Mouse (Mus musculus) liver, embryonic 16.5 days (tissue): ENCODE results near the gene Inhba. TPM values are rescaled to one million over a fixed set of nuclear protein-coding genes. Genes with fewer than 3 reads are reported as not detected.
A peak's percentile ranks its signal among the peaks of the same experiment; 100 is the strongest.

Experiments
- ATAC-seq: fragments of 200-750 bp; cut with Nextera tagmentation; 2 replicates; pipeline ENCODE4 v1.8.0; 2017; ENCODE audit warnings: low read depth, mild to moderate bottlenecking, moderate number of reproducible peaks, moderate library complexity
- H3K27ac ChIP-seq: fragments of 300-500 bp; sonication (generic); 2 replicates; pipeline ENCODE4 v1.5.1; 2014; ENCODE audit warnings: mild to moderate bottlenecking, low read length
- H3K27me3 ChIP-seq: fragments of 300-500 bp; sonication (generic); 2 replicates; pipeline ENCODE4 v1.6.1; 2014; ENCODE audit warnings: low read depth, low read length, mixed read lengths; ENCODE audit not compliant: control insufficient read depth, insufficient read depth
- H3K36me3 ChIP-seq: fragments of 300-500 bp; sonication (generic); 2 replicates; pipeline ENCODE4 v1.6.1; 2014; ENCODE audit warnings: mild to moderate bottlenecking; ENCODE audit not compliant: control insufficient read depth, insufficient read depth
- H3K4me1 ChIP-seq: fragments of 300-500 bp; sonication (generic); 2 replicates; pipeline ENCODE4 v1.6.1; 2014; ENCODE audit warnings: low read depth, low read length, mixed read lengths; ENCODE audit not compliant: control insufficient read depth
- H3K4me2 ChIP-seq: fragments of 300-500 bp; sonication (generic); 2 replicates; pipeline ENCODE4 v1.6.1; 2014; ENCODE audit warnings: low read depth, low read length, mixed read lengths
- H3K4me3 ChIP-seq: fragments of 300-500 bp; sonication (generic); 2 replicates; pipeline ENCODE4 v1.5.1; 2014; ENCODE audit warnings: low read depth, mild to moderate bottlenecking, low read length
- H3K9ac ChIP-seq: fragments of 300-500 bp; sonication (generic); 2 replicates; pipeline ENCODE4 v1.6.1; 2014; ENCODE audit warnings: low read depth, low read length
- H3K9me3 ChIP-seq: fragments of 300-500 bp; sonication (generic); replicated peaks from 2 replicates; pipeline ENCODE4 v1.6.1; 2016; ENCODE audit warnings: low read length; ENCODE audit not compliant: control insufficient read depth
- WGBS: fragments of 180-500 bp; shearing (Covaris S2); extraction: QIAGEN DNeasy Blood & Tissue Kit; methylation state at CpG from one replicate; pipeline ENCODE4 v1.1.7; 2014; ENCODE audit not compliant: insufficient replicate concordance; 5-methylcytosine and 5-hydroxymethylcytosine counted together
- polyA plus RNA-seq: library from polyadenylated mRNA; unstranded; fragments of >200 nt; fragmentation: Nextera tagmentation; extraction: Ambion mirVana; gene quantifications from 2 replicates; pipeline ENCODE4 v1.2.1, GENCODE M21; 2015

The Inhba gene
- polyA plus RNA-seq, 1 experiment from 2014 or later = 5.1 TPM

DNA sequence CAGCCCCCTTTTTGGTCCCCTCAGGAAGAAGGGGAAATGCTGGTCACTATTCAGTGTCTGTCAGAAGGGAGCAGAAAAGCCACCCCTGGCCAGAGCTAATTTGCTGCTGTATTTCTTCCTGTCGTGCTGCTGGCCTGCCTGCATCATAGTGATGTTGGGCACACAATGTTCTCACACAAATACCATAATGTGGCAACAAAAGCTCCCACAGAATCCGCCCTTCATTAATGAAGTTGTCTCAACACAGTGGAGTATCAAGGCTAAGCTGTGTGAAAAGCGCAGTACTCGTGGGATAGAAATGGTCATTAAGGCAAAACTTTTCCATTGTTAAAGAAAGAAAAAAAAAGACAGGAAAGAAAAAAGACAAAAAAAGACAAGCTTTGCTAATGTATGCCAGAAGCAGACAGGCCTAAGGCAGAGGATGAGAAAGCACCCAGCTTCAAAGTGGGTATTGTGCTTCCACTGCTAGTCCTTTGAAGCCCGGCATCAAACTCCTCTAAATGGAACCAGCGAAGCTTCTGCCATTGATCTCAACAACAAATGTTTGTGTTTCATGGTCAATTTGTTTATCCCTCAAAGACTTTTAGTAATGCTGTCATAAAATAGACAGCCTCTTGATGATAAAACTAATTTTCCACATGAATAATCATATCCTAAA lies 21.4 kb downstream of the Inhba start:
- no peak for ATAC-seq
- no peak overlapping the region for H3K4me2 ChIP-seq
- H3K27me3 ChIP-seq = no peaks in the 10 kb centered on the region
- H3K4me1 ChIP-seq = no peaks in the 10 kb centered on the region
- H3K9me3 ChIP-seq = no peaks in the 10 kb centered on the region
- H3K9ac ChIP-seq = no peak overlapping the region
- no peaks in the 10 kb centered on the region for H3K36me3 ChIP-seq
- H3K4me3 ChIP-seq = no peak overlapping the region
- H3K27ac ChIP-seq = no peak overlapping the region
- WGBS = 57% methylated on average over 6 of the region's 6 CpGs

DNA sequence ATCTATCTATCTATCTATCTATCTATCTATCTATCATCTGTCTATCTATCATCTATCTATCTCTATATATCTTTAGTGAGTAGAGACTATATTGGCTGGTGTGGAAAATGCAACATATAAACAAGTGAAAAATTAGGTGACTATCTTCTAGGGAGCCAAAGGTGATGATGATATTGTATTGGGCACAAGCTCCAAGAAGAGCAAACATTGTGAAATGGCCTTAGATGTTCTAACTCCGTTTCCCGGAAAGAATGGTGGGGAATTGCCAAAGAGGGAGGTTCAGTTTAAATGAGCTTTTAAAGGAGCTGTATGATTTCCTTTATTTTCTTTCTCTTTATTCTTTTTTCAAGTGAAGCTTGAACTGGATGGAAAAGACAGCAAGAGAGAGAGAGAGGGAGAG lies 57.4 kb downstream of the Inhba start:
- no peaks in the 10 kb centered on the region for H3K4me1 ChIP-seq
- ATAC-seq = peak; percentile 39; the same call in 1 of the 2 replicates
- no peaks in the 10 kb centered on the region for H3K36me3 ChIP-seq
- no peak overlapping the region for H3K4me2 ChIP-seq
- 52% methylated on average over 2 of the region's 2 CpGs for WGBS
- no peak overlapping the region for H3K4me3 ChIP-seq
- H3K9ac ChIP-seq = no peak overlapping the region
- no peaks in the 10 kb centered on the region for H3K9me3 ChIP-seq
- no peaks in the 10 kb centered on the region for H3K27me3 ChIP-seq
- H3K27ac ChIP-seq = no peak overlapping the region

DNA sequence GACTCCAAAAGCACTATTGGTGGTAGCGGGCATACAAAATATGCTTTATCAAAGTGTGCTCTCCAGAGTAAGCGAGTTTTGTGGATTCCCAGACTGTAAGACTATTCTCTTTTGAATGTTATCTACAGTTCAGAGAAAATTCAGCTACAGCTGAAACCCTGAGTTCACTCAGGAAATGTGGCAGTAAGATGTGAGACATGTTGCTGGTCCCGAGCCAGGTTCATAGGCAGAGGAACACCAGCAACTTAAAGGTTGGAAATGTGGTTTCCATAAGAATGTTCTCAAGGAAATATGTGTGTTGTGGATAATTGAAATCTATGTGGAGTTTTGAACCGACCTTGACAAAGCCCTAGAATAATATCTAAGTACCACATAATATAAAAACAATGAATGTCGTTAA lies 65.6 kb downstream of the Inhba start:
- H3K27me3 ChIP-seq = no peaks in the 10 kb centered on the region
- no peak for ATAC-seq
- H3K4me2 ChIP-seq = no peak overlapping the region
- no peak overlapping the region for H3K27ac ChIP-seq
- H3K4me1 ChIP-seq = no peaks in the 10 kb centered on the region
- H3K9me3 ChIP-seq = no peaks in the 10 kb centered on the region
- no peak overlapping the region for H3K9ac ChIP-seq
- 50% methylated on average over 5 of the region's 5 CpGs for WGBS
- H3K4me3 ChIP-seq = no peak overlapping the region
- H3K36me3 ChIP-seq = no peaks in the 10 kb centered on the region

DNA sequence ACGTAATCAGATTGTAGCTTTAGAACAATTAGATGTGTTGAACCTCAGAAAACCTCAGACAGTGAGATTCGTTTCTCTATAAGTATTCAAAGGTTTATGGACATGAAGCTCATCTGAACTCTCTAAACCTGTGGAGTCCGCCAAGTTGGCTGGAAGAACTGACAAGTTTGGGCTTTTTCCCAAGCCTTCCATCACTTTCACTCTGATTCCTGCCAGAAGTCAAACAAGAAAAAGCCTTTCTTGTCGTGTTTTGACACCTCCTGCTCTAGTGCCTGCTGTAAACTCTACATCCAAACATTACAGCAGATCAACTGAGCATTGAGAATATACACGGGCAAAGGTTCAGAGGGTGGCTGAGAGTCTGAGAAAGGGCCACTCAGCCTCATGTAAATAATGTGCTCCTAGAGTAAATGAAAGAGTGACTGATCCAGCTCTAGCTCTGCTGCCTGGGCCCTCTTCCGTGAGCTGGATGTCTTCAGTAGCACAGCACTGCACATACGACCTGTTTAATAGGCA lies 66.6 kb downstream of the Inhba start:
- no peaks in the 10 kb centered on the region for H3K27me3 ChIP-seq
- H3K36me3 ChIP-seq = no peaks in the 10 kb centered on the region
- no peak overlapping the region for H3K9ac ChIP-seq
- H3K9me3 ChIP-seq = no peaks in the 10 kb centered on the region
- H3K27ac ChIP-seq = no peak overlapping the region
- ATAC-seq = no peak
- WGBS = 45% methylated on average over 7 of the region's 7 CpGs
- no peak overlapping the region for H3K4me3 ChIP-seq
- H3K4me1 ChIP-seq = no peaks in the 10 kb centered on the region
- no peak overlapping the region for H3K4me2 ChIP-seq

DNA sequence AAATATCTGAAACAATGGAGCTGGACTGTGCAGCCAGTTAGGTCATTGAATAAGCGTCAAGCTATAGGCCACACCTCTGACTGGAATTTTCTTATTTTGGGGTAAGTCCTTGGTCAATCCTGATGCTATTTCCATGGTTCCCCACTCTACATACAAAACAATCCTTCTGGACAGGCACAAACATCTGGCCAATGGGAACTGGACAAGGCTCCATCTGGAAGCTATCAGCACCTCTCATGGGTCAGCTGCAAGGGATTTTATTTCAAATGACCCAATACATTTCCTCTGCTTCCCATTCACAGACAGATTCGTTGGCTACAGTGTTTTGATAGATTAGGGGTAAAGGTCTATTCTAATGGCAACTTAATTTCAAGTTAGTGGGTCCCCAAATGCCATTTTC lies 68.6 kb downstream of the Inhba start:
- Histone ChIP-seq H3K4me3 (no peak overlapping the region), H3K9ac (no peak overlapping the region)
- WGBS = 38% methylated on average over 2 of the region's 2 CpGs

More for the DNA sequence above, 68.6 kb downstream of the Inhba start:
- no peaks in the 10 kb centered on the region for H3K4me1 ChIP-seq
- no peaks in the 10 kb centered on the region for H3K36me3 ChIP-seq
- H3K27me3 ChIP-seq = no peaks in the 10 kb centered on the region
- no peaks in the 10 kb centered on the region for H3K9me3 ChIP-seq
- ATAC-seq = no peak
- no peak overlapping the region for H3K27ac ChIP-seq
- H3K4me2 ChIP-seq = no peak overlapping the region
